Mouse (Mus musculus) hindbrain, postnatal 0 days (tissue): ENCODE data around the gene Gsdma3. TPM values are rescaled to one million over a fixed set of nuclear protein-coding genes. Genes with fewer than 3 reads are reported as not detected.
"Not testable (repeated sequence)": the region's sequence is repeated elsewhere in the genome, so short reads cannot be mapped to it uniquely, and the experiment has no call there.

Experiments used
- ATAC-seq: fragments of 200-750 bp; cut with Nextera tagmentation; 2 replicates; pipeline ENCODE4 v1.8.0; 2017; ENCODE audit warnings: mild to moderate bottlenecking, moderate TSS enrichment, moderate library complexity
- DNase-seq: peaks from one replicate; pipeline ENCODE4 v3.0.0-alpha.2; 2015; ENCODE audit warnings: low spot score
- H3K27ac ChIP-seq: fragments of 300-500 bp; sonication (generic); 2 replicates; pipeline ENCODE4 v1.5.1; 2014; ENCODE audit warnings: mild to moderate bottlenecking
- H3K27me3 ChIP-seq: fragments of 300-500 bp; sonication (generic); 2 replicates; pipeline ENCODE4 v1.6.1; 2014; ENCODE audit warnings: low read length, mixed read lengths; ENCODE audit not compliant: insufficient read depth
- H3K36me3 ChIP-seq: fragments of 300-500 bp; sonication (generic); 2 replicates; pipeline ENCODE4 v1.6.1; 2014; ENCODE audit warnings: low read length, mixed read lengths; ENCODE audit not compliant: insufficient read depth
- H3K4me1 ChIP-seq: fragments of 300-500 bp; sonication (generic); 2 replicates; pipeline ENCODE4 v1.6.1; 2014; ENCODE audit warnings: antibody characterized with exemption, low read length, mixed read lengths; ENCODE audit not compliant: insufficient read depth
- H3K4me2 ChIP-seq: fragments of 300-500 bp; sonication (generic); 2 replicates; pipeline ENCODE4 v1.6.1; 2014; ENCODE audit warnings: low read depth, mild to moderate bottlenecking, low read length, moderate library complexity, mixed read lengths
- H3K4me3 ChIP-seq: fragments of 300-500 bp; sonication (generic); 2 replicates; pipeline ENCODE4 v1.5.1; 2014; ENCODE audit warnings: low read length
- H3K9ac ChIP-seq: fragments of 300-500 bp; sonication (generic); replicated peaks from 2 replicates; pipeline ENCODE4 v1.6.1; 2014; ENCODE audit warnings: mild to moderate bottlenecking, low read length, moderate library complexity, mixed read lengths
- H3K9me3 ChIP-seq: fragments of 300-500 bp; sonication (generic); 2 replicates; pipeline ENCODE4 v1.6.1; 2016; ENCODE audit warnings: low read length, mixed read lengths
- CTCF ChIP-seq: IDR thresholded peaks from 2 replicates; pipeline ENCODE4 v1.5.1; 2016; ENCODE audit warnings: antibody characterized with exemption, control low read depth, low read depth
- WGBS: fragments of 180-500 bp; shearing (Covaris S2); extraction: QIAGEN DNeasy Blood & Tissue Kit; methylation state at CpG from one replicate; pipeline ENCODE4 v1.1.7; 2014; 5-methylcytosine and 5-hydroxymethylcytosine counted together
- polyA plus RNA-seq: library from polyadenylated mRNA; unstranded; fragments of >200 nt; fragmentation: Nextera tagmentation; extraction: Ambion mirVana; gene quantifications from 2 replicates; pipeline ENCODE4 v1.2.1, GENCODE M21; 2015
- total RNA-seq: library from RNA; depleted of rRNA; stranded (reverse); fragments of >200 nt; gene quantifications from 2 replicates; pipeline ENCODE4 v1.2.3, GENCODE M21; 2014

The Gsdma3 gene
- total and polyA plus RNA-seq, 2 experiments from 2014 or later, result 0.68 TPM; not detected in 1

GRCm38 (mm10) chr11:98595955-98596354 lies 30.2 kb upstream of the Gsdma3 start:
- Histone ChIP-seq H3K27ac (no peak overlapping the region), H3K9ac (no peak overlapping the region), H3K4me1 (no peaks in the 10 kb centered on the region), H3K4me3 (no peak overlapping the region), H3K27me3 (peaks cover 3% of the 10 kb centered on the region; the same call in 1 of the 2 replicates), H3K36me3 (no peaks in the 10 kb centered on the region), H3K9me3 (no peaks in the 10 kb centered on the region), H3K4me2 (no peak overlapping the region)
- whole genome bisulfite sequencing, result 75% methylated on average over 3 of the region's 3 CpGs
- ATAC-seq (no peak), DNase-seq (no peak)
- no peak for TF ChIP-seq CTCF

- H3K27me3 ChIP-seq, result peaks cover 3% of the 10 kb centered on the region; the same call in 1 of the 2 replicates
- H3K4me2 ChIP-seq, result no peak overlapping the region
- no peaks in the 10 kb centered on the region for H3K9me3 ChIP-seq
- no peak overlapping the region for H3K27ac ChIP-seq
- 45% methylated on average over 6 of the region's 6 CpGs for WGBS
- H3K4me1 ChIP-seq, result peaks cover 4% of the 10 kb centered on the region; the same call in 1 of the 2 replicates
- no peak overlapping the region for H3K9ac ChIP-seq
- ATAC-seq (no peak), DNase-seq (peak; percentile 75)
- no peak overlapping the region for H3K4me3 ChIP-seq
- peak; percentile 71 for TF ChIP-seq CTCF
- H3K36me3 ChIP-seq, result no peaks in the 10 kb centered on the region
These were observed 28.8 kb upstream of the Gsdma3 start for GRCm38 (mm10) chr11:98597363-98597762.

GRCm38 (mm10) chr11:98597991-98598390 lies 28.2 kb upstream of the Gsdma3 start, which contains the start of gene Lrrc3c:
TSS of gene Lrrc3c (plus strand) at chr11:98598291.
- DNase-seq (no peak), ATAC-seq (no peak)
- Histone ChIP-seq H3K27me3 (peaks cover 3% of the 10 kb centered on the region; the same call in 1 of the 2 replicates), H3K4me3 (no peak within 1 kb of the TSS), H3K27ac (no peak within 1 kb of the TSS), H3K9ac (no peak within 1 kb of the TSS), H3K4me2 (peak within 1 kb of the TSS; percentile 38), H3K9me3 (no peaks in the 10 kb centered on the region), H3K36me3 (no peaks in the 10 kb centered on the region), H3K4me1 (peaks cover 4% of the 10 kb centered on the region; the same call in 1 of the 2 replicates)
- WGBS, result 87% methylated on average over 8 of the region's 8 CpGs
- TF ChIP-seq CTCF, result no peak

- peaks cover 3% of the 10 kb centered on the region; the same call in 1 of the 2 replicates for H3K27me3 ChIP-seq
- 42% methylated on average over 18 of the region's 18 CpGs for WGBS
- H3K36me3 ChIP-seq, result no peaks in the 10 kb centered on the region
- ATAC-seq, result no peak
- TF ChIP-seq CTCF, result no peak
- no peak overlapping the region for H3K4me3 ChIP-seq
- DNase-seq, result peak; percentile 14
- H3K9me3 ChIP-seq, result no peaks in the 10 kb centered on the region
- H3K4me2 ChIP-seq, result peak overlapping the region; percentile 38
- H3K9ac ChIP-seq, result no peak overlapping the region
- H3K4me1 ChIP-seq, result peaks cover 4% of the 10 kb centered on the region; the same call in 1 of the 2 replicates
- H3K27ac ChIP-seq, result no peak overlapping the region
These were observed 27.3 kb upstream of the Gsdma3 start for GRCm38 (mm10) chr11:98598851-98599290.

GRCm38 (mm10) chr11:98599291-98599690 lies 26.9 kb upstream of the Gsdma3 start:
- no peaks in the 10 kb centered on the region for H3K36me3 ChIP-seq
- peaks cover 3% of the 10 kb centered on the region; the same call in 1 of the 2 replicates for H3K27me3 ChIP-seq
- WGBS, result 31% methylated on average over 18 of the region's 18 CpGs
- H3K4me3 ChIP-seq, result no peak overlapping the region
- H3K4me2 ChIP-seq, result peak overlapping the region; percentile 38
- TF ChIP-seq CTCF, result no peak
- ATAC-seq (no peak), DNase-seq (peak; percentile 11)
- H3K9ac ChIP-seq, result no peak overlapping the region
- no peaks in the 10 kb centered on the region for H3K9me3 ChIP-seq
- H3K4me1 ChIP-seq, result peaks cover 4% of the 10 kb centered on the region; the same call in 1 of the 2 replicates
- H3K27ac ChIP-seq, result no peak overlapping the region

GRCm38 (mm10) chr11:98602090-98602690 lies 24.0 kb upstream of the Gsdma3 start:
- Histone ChIP-seq H3K36me3 (no peaks in the 10 kb centered on the region), H3K4me1 (peaks cover 4% of the 10 kb centered on the region; the same call in 1 of the 2 replicates), H3K4me2 (peak overlapping the region; percentile 54), H3K4me3 (peak overlapping the region; percentile 25; the same call in 1 of the 2 replicates), H3K27me3 (peaks cover 3% of the 10 kb centered on the region; the same call in 1 of the 2 replicates), H3K9ac (no peak overlapping the region), H3K27ac (no peak overlapping the region), H3K9me3 (no peaks in the 10 kb centered on the region)
- no peak for TF ChIP-seq CTCF
- under 1% methylated on average over 19 of the region's 20 CpGs for WGBS
- DNase-seq (peak; percentile 2), ATAC-seq (peak; percentile 50; the same call in 1 of the 2 replicates)

GRCm38 (mm10) chr11:98603953-98604352 lies 22.2 kb upstream of the Gsdma3 start:
- Histone ChIP-seq H3K4me1 (peaks cover 4% of the 10 kb centered on the region; the same call in 1 of the 2 replicates), H3K27ac (no peak overlapping the region), H3K4me2 (no peak overlapping the region), H3K9ac (no peak overlapping the region), H3K36me3 (no peaks in the 10 kb centered on the region), H3K27me3 (peaks cover 3% of the 10 kb centered on the region; the same call in 1 of the 2 replicates), H3K9me3 (no peaks in the 10 kb centered on the region), H3K4me3 (no peak overlapping the region)
- WGBS, result 82% methylated on average over 2 of the region's 2 CpGs
- no peak for TF ChIP-seq CTCF
- ATAC-seq (no peak), DNase-seq (no peak)

GRCm38 (mm10) chr11:98604911-98605310 lies 21.2 kb upstream of the Gsdma3 start:
- WGBS, result 72% methylated on average over 6 of the region's 6 CpGs
- DNase-seq, H3K4me3 ChIP-seq, H3K27ac ChIP-seq, ATAC-seq, H3K27me3 ChIP-seq, H3K4me2 ChIP-seq, H3K4me1 ChIP-seq, H3K9me3 ChIP-seq, H3K36me3 ChIP-seq, H3K9ac ChIP-seq: not testable (repeated sequence)
